Mouse (Mus musculus): ENCODE measurements around the gene Prmt3.

The Prmt3 gene

GRCm38 (mm10) chr7:49778114-49778901 is at the start of gene Prmt3:
Prmt3 (plus strand) TSS chr7:49778346.
- DNase-seq (ENCODE audit: low read depth), result peak; percentile 99

DNA sequence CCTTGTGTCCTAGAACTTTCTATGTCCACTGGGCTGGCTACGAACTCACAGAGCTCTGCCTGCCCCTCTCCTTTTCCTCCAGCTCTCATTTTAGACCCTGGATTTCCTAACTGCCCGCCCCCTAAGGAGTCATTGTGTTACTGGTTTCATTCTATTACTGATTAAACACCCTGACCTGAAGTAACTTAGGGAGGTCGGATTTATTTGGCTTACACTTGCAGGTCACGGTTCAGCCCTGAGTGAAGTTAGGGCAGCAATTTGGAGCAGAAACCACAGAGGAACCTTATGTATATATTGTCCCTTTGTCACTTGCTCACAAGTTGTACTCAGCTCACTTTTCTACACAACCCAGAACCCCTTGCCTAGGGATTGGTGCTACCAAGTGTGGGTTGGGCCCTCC is 43.8 kb upstream of the Prmt3 start:
- no peak for DNase-seq (ENCODE audit: low read depth)

GRCm38 (mm10) chr7:49739448-49739847 is 38.7 kb upstream of the Prmt3 start:
- no peak for DNase-seq (ENCODE audit: low read depth)

DNA sequence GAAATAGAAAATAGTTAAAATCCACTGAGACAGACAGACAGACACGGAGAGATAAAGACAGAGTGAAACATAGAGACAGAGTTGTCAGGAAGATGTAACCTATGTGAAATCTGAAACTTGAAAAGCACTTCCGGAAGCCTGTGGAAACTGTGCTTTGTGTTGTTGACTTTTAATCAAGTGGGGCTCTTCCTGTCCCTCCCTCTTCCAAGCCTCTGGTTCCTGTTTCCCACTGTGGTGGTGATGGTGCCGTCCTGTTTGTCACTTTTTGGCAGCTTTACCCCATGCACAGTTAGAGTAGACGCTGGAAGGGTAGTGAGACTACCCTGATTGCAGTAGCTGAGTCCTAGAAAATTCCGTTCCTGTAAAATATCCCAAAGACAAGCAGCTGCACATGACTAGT is 36.7 kb upstream of the Prmt3 start:
- no peak for DNase-seq (ENCODE audit: low read depth)

DNA sequence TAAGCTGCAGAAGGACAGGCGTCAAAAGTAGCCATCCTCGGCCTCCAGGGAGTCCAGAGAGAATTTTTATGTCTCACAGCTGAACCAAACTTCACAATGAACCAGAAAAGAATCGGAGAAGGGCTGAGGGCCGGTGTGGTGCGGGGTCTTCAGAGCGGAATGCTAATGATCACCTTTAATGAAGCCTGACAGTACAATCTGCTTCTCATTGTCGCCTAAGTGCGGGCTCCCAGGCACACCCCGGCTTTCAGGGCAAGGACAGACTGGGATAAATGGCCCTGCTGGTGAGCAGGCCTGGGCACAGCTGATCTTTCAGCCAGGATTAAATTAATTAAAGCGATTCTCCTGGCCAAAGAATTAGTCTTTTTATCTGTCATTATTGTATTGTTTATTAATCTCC is 36.2 kb upstream of the Prmt3 start:
- no peak for DNase-seq (ENCODE audit: low read depth)

GRCm38 (mm10) chr7:49751148-49751547 is 27.0 kb upstream of the Prmt3 start:
- peak; percentile 79 for DNase-seq (ENCODE audit: low read depth)

- DNase-seq (ENCODE audit: low read depth), result peak; percentile 81
Measured at GRCm38 (mm10) chr7:49752730-49753506, 25.2 kb upstream of the Prmt3 start.

DNA sequence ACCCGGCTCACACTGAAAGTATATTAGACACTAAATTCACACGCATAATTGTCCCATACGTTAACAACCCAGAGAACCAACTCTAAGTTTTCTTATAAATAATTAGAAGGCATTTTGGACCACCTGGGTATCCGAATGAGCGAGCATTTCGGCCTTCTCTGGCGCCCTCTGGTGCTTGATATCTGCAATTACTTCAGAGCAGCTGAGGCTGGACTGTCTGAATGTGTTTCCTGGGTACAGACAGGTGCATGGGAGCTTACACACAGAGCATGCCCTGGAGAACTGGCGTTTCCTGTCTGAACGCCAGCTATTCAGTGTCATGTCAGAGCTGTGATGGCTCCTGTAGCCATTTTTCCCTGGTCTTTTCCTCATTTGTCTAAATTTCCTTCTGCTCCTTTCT is 23.4 kb upstream of the Prmt3 start:
- DNase-seq (ENCODE audit: low read depth), result peak; percentile 74

DNA sequence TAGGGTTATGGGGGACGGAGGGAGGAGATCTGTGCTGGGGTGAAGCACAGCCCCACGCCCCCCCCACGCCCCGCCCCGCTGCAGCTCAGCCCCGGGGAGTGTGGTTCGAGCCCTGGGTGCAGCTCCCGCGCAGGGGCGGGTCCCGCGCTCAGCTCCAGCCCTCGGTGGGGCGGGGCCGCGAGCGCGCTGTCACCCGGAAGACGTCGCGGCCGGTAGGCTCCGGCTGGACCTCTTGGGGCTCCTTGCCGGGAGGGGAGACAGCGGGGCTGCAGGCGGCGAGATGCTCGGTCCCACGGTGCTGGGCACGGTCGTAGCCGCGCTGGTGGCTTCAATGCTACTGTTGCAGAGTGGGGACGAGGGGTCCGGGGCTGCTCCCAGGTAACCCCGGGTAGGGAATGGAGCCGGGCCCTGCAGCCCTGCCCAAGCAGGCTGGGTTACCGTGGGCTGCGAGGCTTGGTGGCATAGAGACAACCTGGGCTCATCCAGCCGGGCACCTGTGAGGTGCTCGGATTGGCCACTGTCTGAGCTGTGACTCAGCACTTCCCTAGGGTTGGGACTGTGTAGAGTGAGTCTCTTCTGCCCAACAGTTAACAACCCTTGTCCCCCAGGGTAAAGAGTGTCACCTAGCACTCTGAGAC is 19.1 kb upstream of the Prmt3 start, which contains the start of gene Htatip2:
Htatip2 (plus strand) TSS at position 182 of the 638 bp plus-strand sequence.
- DNase-seq (ENCODE audit: low read depth), result no peak

DNA sequence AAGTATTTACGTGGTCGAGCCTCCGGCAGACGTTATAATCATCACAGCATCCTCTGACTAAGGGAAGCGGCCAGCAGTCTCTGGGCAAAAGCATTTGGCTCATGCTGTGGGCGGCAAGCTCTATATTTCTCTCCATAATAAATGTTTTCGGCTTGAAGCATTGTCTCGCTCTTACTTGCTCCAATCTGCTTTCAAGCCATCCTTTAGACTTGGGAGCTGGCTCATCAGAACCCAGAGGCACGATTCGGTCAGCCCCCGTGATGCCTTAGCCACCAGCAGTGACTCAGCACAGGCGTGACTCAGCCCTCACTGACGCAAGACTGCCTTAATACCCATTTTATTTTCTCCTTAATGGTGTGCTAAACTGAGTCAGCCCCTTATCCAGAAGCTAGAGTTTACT is 15.5 kb upstream of the Prmt3 start:
- peak; percentile 94 for DNase-seq (ENCODE audit: low read depth)

- peak; percentile 73 for DNase-seq (ENCODE audit: low read depth)
Measured at GRCm38 (mm10) chr7:49764011-49764716, 14.0 kb upstream of the Prmt3 start.

DNA sequence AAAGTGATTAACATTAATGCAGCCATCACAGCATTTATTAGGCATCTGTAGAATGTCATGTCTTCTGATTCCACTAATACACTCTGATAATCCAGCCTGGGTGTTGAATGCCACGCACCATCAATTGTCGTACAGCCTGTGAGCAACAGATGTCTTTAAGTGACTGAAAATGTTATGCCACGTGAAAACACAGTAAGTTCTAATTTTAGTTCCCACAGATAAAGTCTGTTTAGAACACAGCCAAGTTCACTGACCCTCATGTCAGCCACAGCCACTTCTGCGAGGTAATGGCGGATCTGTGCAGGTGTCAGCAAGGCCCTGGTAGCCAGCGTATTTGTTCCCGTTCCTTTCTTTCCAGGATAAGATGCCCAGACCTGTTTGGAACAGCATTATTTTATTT is 12.0 kb upstream of the Prmt3 start:
- no peak for DNase-seq (ENCODE audit: low read depth)

GRCm38 (mm10) chr7:49768509-49768908 is 9.6 kb upstream of the Prmt3 start:
- no peak for DNase-seq (ENCODE audit: low read depth)

- DNase-seq (ENCODE audit: low read depth), result no peak
Measured at GRCm38 (mm10) chr7:49774396-49774795, 3.8 kb upstream of the Prmt3 start.

DNA sequence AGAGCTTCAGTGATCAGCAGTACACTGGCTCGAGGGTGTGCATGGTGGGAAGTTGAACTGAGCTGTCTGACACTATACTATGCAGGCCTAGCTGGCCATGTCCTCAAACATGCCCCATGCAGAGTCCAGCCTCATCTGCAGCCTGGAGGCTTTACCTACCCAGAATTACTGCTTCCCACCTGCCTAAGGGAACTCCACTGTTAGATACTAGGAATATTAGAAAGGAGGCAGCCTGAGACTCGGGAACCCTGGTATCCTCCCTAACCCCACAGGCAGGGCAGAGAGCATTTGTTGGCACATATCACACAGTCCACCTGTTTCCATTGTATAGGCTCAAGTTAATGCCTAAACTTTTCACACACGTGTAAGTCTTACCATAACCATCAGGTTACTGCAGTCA is 561 bp upstream of the Prmt3 start:
- DNase-seq (ENCODE audit: low read depth), result no peak

- no peak for DNase-seq (ENCODE audit: low read depth)
Measured at GRCm38 (mm10) chr7:49778904-49779615, 914 bp downstream of the Prmt3 start.

DNA sequence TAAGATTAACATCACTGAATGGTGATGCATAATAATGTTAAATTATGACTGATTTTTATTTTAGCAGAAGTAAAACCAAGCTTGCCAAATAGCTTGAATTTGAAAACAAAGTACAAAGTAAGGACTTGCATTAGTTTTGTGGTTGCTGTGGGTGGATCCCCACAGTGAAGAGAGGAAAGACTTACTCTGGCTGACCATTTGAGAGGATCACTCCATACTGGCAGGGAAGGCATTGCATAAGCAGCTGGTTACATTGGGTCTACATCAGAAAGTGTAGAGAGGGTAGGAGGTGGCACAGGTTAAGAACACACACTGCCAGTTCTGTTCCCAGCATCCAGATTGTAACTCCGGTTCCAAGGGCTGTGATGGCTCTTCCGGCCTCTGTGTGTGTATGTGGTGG is 4.9 kb downstream of the Prmt3 start:
- no peak for DNase-seq (ENCODE audit: low read depth)

DNA sequence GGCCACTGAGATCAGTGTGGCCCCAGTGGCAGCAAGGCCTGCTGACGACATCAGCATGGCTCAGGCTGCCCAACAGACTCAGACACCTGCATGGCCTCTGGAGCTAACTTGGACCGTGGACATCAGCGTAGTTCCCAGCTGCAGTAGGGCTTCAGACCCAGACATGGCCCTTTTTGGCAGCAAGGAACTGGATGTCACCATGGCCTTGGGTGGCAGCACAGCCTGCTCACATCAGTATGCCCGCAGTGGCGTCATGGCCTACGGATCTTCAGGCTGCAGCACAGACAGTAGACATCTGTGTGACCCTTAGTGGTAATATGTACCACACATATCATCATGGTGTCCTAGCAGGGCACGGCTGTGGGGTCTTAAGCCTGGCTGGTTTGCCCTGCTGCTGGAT is 7.0 kb downstream of the Prmt3 start:
- DNase-seq (ENCODE audit: low read depth), result no peak

GRCm38 (mm10) chr7:49786618-49787382 is 8.7 kb downstream of the Prmt3 start:
- DNase-seq (ENCODE audit: low read depth), result peak; percentile 87

GRCm38 (mm10) chr7:49787383-49787645 is 9.2 kb downstream of the Prmt3 start:
- DNase-seq (ENCODE audit: low read depth), result no peak

GRCm38 (mm10) chr7:49794304-49794703 is 16.2 kb downstream of the Prmt3 start:
- DNase-seq (ENCODE audit: low read depth), result no peak

Measured in NIH3T3 (cell line).